In genomic region chr16:91395633-91396392, GRCm38 (mm10) we compare ENCODE assay signal across 33 mouse cellular contexts. TPM values are rescaled to one million over a fixed set of nuclear protein-coding genes. Genes with fewer than 3 reads are reported as not detected.
DNase-seq lines count a peak whose midpoint lies in the region; ATAC-seq and TF ChIP-seq lines count a peak whose summit lies in the region.
"Had no signal": no experiment of that assay in that cellular context is flagged by ENCODE, and none has a peak within 500 bp of the region (broad histone marks: within the 10 kb centered on the region; RNA-seq: fewer than 3 reads in every experiment).

No protein-coding gene starts in this region.

- 53% methylated on average over 8 of the region's 8 CpGs for WGBS in liver, embryonic 13.5 days (ENCODE audit: insufficient replicate concordance)
- 62% methylated on average over 8 of the region's 8 CpGs for WGBS in intestine, embryonic 15.5 days

- peaks cover 53% of the 10 kb centered on the region for H3K4me1 ChIP-seq in liver, embryonic 13.5 days (replicated peaks)
- H3K4me1 ChIP-seq in intestine, embryonic 15.5 days (replicated peaks) = no peaks in the 10 kb centered on the region
- H3K4me1 ChIP-seq: hindbrain, embryonic 12.5 days; neural tube, embryonic 13.5 days had no signal

- no peak overlapping the region for H3K27ac ChIP-seq in layer of hippocampus, adult 2 months
- H3K27ac ChIP-seq in liver, embryonic 13.5 days = peak overlapping the region; percentile 82
- H3K27ac ChIP-seq in intestine, embryonic 15.5 days = no peak overlapping the region
- H3K27ac ChIP-seq: embryonic facial prominence, embryonic 13.5 days; hindbrain, embryonic 12.5 days; limb, embryonic 13.5 days; neural tube, embryonic 13.5 days had no signal

- H3K4me2 ChIP-seq in liver, embryonic 13.5 days = 0 out of 2 replicates have a peak overlapping the region, but pooled peaks have one; percentile 45
- H3K4me2 ChIP-seq in intestine, embryonic 15.5 days (replicated peaks) = no peak overlapping the region
- H3K4me2 ChIP-seq: embryonic facial prominence, embryonic 13.5 days; heart, embryonic 13.5 days; hindbrain, embryonic 12.5 days; limb, embryonic 13.5 days; lung, embryonic 14.5 days; neural tube, embryonic 13.5 days had no signal

- DNase-seq in layer of hippocampus, adult 2 months (ENCODE audit: low spot score in 2 of 2) = peak; percentile 22 to 45
- DNase-seq in layer of hippocampus, postnatal 10 days (ENCODE audit: low spot score in 2 of 2) = no peak
- peak; percentile 30 for DNase-seq in liver, embryonic 13.5 days
- DNase-seq in urinary bladder, adult 18-20 months (ENCODE audit: low spot score in 2 of 2) = no peak
- DNase-seq: adrenal gland, adult 2 months; cerebellum, adult 11-12 months; cerebellum, postnatal 10 days; embryo, embryonic 11 days; gastrocnemius, postnatal 25 days; heart, adult 18-20 months; heart, postnatal 14 days; kidney, adult 8-10 months; kidney, postnatal 14 days; right cerebral cortex, adult 18-20 months; right cerebral cortex, postnatal 4 days; thymus, postnatal 14 days had no signal

- 0 out of 2 replicates have a peak overlapping the region, but pooled peaks have one; percentile 41 for H3K9ac ChIP-seq in liver, embryonic 13.5 days
- H3K9ac ChIP-seq in intestine, embryonic 15.5 days = no peak overlapping the region
- H3K9ac ChIP-seq: embryonic facial prominence, embryonic 13.5 days; heart, embryonic 13.5 days; hindbrain, embryonic 12.5 days; limb, embryonic 13.5 days; lung, embryonic 14.5 days; neural tube, embryonic 13.5 days had no signal

- peak; percentile 69 for ATAC-seq in erythroid progenitor cell, adult 5-6 weeks (replicated peaks; ENCODE audit: low FRiP score, poor library complexity, severe bottlenecking)
- ATAC-seq in liver, embryonic 13.5 days (ENCODE audit: low read depth) = peak; percentile 69
- peak; percentile 20; the same call in 1 of the 2 replicates for ATAC-seq in megakaryocyte-erythroid progenitor cell, adult 5-6 weeks (replicated peaks; ENCODE audit: low FRiP score, low TSS enrichment, poor library complexity, severe bottlenecking)
- ATAC-seq in intestine, embryonic 15.5 days = no peak
- ATAC-seq: forebrain, embryonic 14.5 days; midbrain, embryonic 16.5 days; Patski had no signal

- H3K4me3 ChIP-seq in layer of hippocampus, adult 2 months = no peak overlapping the region
- H3K4me3 ChIP-seq in liver, embryonic 13.5 days (replicated peaks) = no peak overlapping the region
- H3K4me3 ChIP-seq in intestine, embryonic 15.5 days (replicated peaks) = no peak overlapping the region
- H3K4me3 ChIP-seq: embryonic facial prominence, embryonic 13.5 days; heart, embryonic 13.5 days; hindbrain, embryonic 12.5 days; limb, embryonic 13.5 days; megakaryocyte, embryonic 14.5 days; myocyte; neural tube, embryonic 13.5 days had no signal

- peaks cover 84% of the 10 kb centered on the region for H3K36me3 ChIP-seq in liver, embryonic 13.5 days
- peaks cover 9% of the 10 kb centered on the region for H3K36me3 ChIP-seq in intestine, embryonic 15.5 days

- TF ChIP-seq CTCF in layer of hippocampus, adult 2 months (conservative IDR thresholded peaks at IDR 0.05) = no peak

- H3K27me3 ChIP-seq in liver, embryonic 13.5 days = no peaks in the 10 kb centered on the region
- no peaks in the 10 kb centered on the region for H3K27me3 ChIP-seq in intestine, embryonic 15.5 days (replicated peaks)
- H3K27me3 ChIP-seq: embryonic facial prominence, embryonic 13.5 days; heart, embryonic 13.5 days; hindbrain, embryonic 12.5 days; limb, embryonic 13.5 days; megakaryocyte, embryonic 14.5 days; neural tube, embryonic 13.5 days; Patski had no signal

- H3K9me3 ChIP-seq in liver, embryonic 13.5 days (replicated peaks) = no peaks in the 10 kb centered on the region
- no peaks in the 10 kb centered on the region for H3K9me3 ChIP-seq in intestine, embryonic 15.5 days
- H3K9me3 ChIP-seq: embryonic facial prominence, embryonic 13.5 days; heart, embryonic 13.5 days; hindbrain, embryonic 12.5 days; limb, embryonic 13.5 days; megakaryocyte, embryonic 14.5 days; neural tube, embryonic 13.5 days had no signal

RNA-seq across cellular contexts. Expression of gene Gm21970, which starts 4.3 kb away (rescaled TPM):
- not detected for total RNA-seq in layer of hippocampus, adult 2 months (2021)
- 1 to 10 TPM in 1 of 2 experiments, not detected in 1; 1.1 TPM for total RNA-seq in layer of hippocampus, postnatal 10 days (2021)
- total RNA-seq in erythroid progenitor cell, adult 5-6 weeks (2015; ENCODE audit: low replicate concordance) = 4.7 and 12.6 TPM in 2 replicates
- not detected in 2 replicates for total RNA-seq in erythroid progenitor cell, adult 5-6 weeks (2017; ENCODE audit: low replicate concordance)
- not detected in 2 replicates for polyA plus RNA-seq in liver, embryonic 13.5 days (2015; fragmentation: Nextera tagmentation; extraction: Ambion mirVana)
- total RNA-seq in megakaryocyte-erythroid progenitor cell, adult 5-6 weeks (2014; fragmentation: Nextera tagmentation) = 7.6 TPM in 1 of 2 replicates, not detected in the other
- not detected in 2 replicates for total RNA-seq in megakaryocyte-erythroid progenitor cell, adult 5-6 weeks (2017)
- polyA plus RNA-seq in intestine, embryonic 15.5 days (2015; fragmentation: Nextera tagmentation; extraction: Ambion mirVana) = not detected in 2 replicates
- total RNA-seq: ES-E14; gastrocnemius, postnatal 25 days; heart, adult 18-20 months; heart, postnatal 14 days; left cerebral cortex, postnatal 14 days had no signal
- polyA plus RNA-seq: adrenal gland, adult 2 months; embryonic facial prominence, embryonic 13.5 days; forebrain, embryonic 14.5 days; heart, embryonic 13.5 days; hindbrain, embryonic 12.5 days; limb, embryonic 13.5 days; midbrain, embryonic 16.5 days; myocyte; neural tube, embryonic 13.5 days; stomach, embryonic 14.5 days had no signal

RNA-seq across cellular contexts. Expression of gene Il10rb, which starts 10.2 kb away (rescaled TPM):
- 1 to 10 TPM; 8.6 to 9.0 TPM for total RNA-seq in layer of hippocampus, adult 2 months (2021)
- total RNA-seq in layer of hippocampus, postnatal 10 days (2021) = 1 to 10 TPM; 7.4 to 8.6 TPM
- total RNA-seq in erythroid progenitor cell, adult 5-6 weeks (2015; ENCODE audit: low replicate concordance) = 21.8 and 37.8 TPM in 2 replicates
- total RNA-seq in erythroid progenitor cell, adult 5-6 weeks (2017; ENCODE audit: low replicate concordance) = 20.5 and 33.1 TPM in 2 replicates
- 25.0 and 28.1 TPM in 2 replicates for polyA plus RNA-seq in liver, embryonic 13.5 days (2015; fragmentation: Nextera tagmentation; extraction: Ambion mirVana)
- total RNA-seq in megakaryocyte-erythroid progenitor cell, adult 5-6 weeks (2014; fragmentation: Nextera tagmentation) = 17.3 and 20.6 TPM in 2 replicates
- 23.1 and 29.0 TPM in 2 replicates for total RNA-seq in megakaryocyte-erythroid progenitor cell, adult 5-6 weeks (2017)
- polyA plus RNA-seq in intestine, embryonic 15.5 days (2015; fragmentation: Nextera tagmentation; extraction: Ambion mirVana) = 64.8 and 74.4 TPM in 2 replicates

RNA-seq across cellular contexts. Expression of gene Ifnar2, which starts 23.2 kb away (rescaled TPM):
- total RNA-seq in layer of hippocampus, adult 2 months (2021) = 10 to 100 TPM; 19.8 to 25.5 TPM
- total RNA-seq in layer of hippocampus, postnatal 10 days (2021) = 10 to 100 TPM; 23.7 to 24.4 TPM
- total RNA-seq in erythroid progenitor cell, adult 5-6 weeks (2015; ENCODE audit: low replicate concordance) = 94.3 and 165 TPM in 2 replicates
- 71.6 and 141 TPM in 2 replicates for total RNA-seq in erythroid progenitor cell, adult 5-6 weeks (2017; ENCODE audit: low replicate concordance)
- 67.4 and 74.0 TPM in 2 replicates for polyA plus RNA-seq in liver, embryonic 13.5 days (2015; fragmentation: Nextera tagmentation; extraction: Ambion mirVana)
- 51.9 and 52.4 TPM in 2 replicates for total RNA-seq in megakaryocyte-erythroid progenitor cell, adult 5-6 weeks (2014; fragmentation: Nextera tagmentation)
- 47.2 and 50.8 TPM in 2 replicates for total RNA-seq in megakaryocyte-erythroid progenitor cell, adult 5-6 weeks (2017)
- polyA plus RNA-seq in intestine, embryonic 15.5 days (2015; fragmentation: Nextera tagmentation; extraction: Ambion mirVana) = 43.9 and 44.5 TPM in 2 replicates

Comparison
In these comparisons a context has a peak if more than half of its experiments do, and no peak if none do; other contexts are left out.
1. DNase-seq: peak in layer of hippocampus, adult 2 months (2 of 2) and liver, embryonic 13.5 days (single experiment); none in layer of hippocampus, postnatal 10 days (0 of 2) and urinary bladder, adult 18-20 months (0 of 2).